Mouse (Mus musculus): ENCODE measurements at regions not wholly inside any gene's neighbourhood (a gene's known extent, or its start where the extent isn't known, plus 50 kb on each side); places are given as distances from the start of the nearest gene placed in this dataset.

DNA sequence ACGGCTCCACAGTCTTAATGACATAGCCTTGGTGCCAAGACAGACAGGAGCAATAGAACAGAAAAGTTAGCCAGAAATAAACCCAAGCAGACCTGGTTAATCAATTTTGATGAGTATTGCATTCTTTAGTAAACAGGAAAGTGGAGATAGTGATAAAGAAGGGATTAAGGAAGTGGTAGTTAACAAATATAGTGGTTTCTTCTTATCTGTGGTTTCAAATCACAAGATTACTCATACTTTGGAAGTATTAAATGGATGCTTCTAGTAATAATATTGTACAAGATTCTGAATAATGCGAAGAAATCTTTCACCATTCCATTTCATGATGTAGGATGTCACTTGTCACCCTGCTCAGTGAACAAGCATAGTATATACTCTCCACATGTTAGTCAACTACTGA lies 376.6 kb upstream of the Cobl start:
- TF ChIP-seq CTCF (IDR thresholded peaks at IDR 0.05; ENCODE audit: low read depth, low read length) (no peak), POLR2A (IDR thresholded peaks at IDR 0.05; ENCODE audit: extremely low read depth, insufficient read depth, low read length) (no peak)

All from liver, adult 2 months (tissue).